Mouse (Mus musculus): ENCODE measurements around the gene Gm14399.
"Not testable (repeated sequence)": the region's sequence is repeated elsewhere in the genome, so short reads cannot be mapped to it uniquely, and the experiment has no call there.

Gm14399 gene

DNA sequence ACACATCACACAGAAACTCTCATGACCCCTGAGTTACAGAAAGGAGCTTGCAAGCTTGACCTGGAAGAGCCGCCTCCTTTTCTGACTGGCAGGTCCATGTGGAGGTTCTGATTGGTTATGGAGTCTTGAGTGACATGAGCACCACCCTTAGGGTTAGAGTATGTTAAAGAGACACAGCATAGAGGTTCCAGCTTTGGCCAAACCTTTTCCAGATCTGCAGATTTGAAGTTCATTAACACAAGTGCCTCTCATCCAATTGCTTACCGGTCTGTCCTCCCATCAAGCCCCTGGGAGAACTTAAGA lies at the start of gene Gm14399:
Gm14399 (minus strand) TSS at position 20 of the 303 bp plus-strand sequence.
- DNase-seq: not testable (repeated sequence)

DNA sequence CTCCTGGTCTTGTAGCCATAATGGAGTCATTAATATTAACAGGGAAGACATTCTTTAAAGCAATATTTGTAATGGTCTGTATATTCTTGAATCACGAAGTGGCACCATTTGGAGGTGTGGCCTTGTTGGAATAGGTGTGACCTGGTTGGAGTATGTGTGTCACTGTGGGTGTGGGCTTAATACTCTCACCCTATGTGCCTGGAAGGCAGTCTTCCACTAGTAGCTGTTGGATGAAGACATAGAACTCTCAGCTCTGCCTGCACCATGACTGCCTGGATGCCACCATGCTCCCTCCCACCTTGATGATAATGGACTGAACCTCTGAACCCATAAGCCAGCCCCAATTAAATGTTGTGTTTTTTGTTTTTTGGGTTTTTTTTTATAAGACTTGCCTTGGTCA lies 37.2 kb upstream of the Gm14399 start:
- not testable (repeated sequence) for DNase-seq

DNA sequence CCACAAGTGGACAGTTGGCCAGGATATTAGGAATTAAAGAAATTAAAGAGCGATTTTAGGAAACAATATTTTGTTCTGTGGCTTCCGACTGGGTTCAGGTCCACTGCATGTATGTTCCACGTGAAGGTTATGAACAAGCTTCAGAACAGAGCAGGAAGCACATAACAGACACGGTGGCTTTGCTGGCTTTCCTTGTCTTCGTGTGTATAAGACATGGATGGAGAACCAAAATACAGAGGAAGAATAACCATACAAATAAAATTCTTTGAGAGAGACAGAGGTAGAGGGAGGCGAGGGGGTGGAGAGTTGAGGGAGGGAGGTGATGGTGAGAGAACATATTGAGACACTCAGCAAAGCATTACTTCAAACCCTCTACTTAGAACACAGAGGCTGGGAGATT lies 34.5 kb upstream of the Gm14399 start:
- no peak for DNase-seq

DNA sequence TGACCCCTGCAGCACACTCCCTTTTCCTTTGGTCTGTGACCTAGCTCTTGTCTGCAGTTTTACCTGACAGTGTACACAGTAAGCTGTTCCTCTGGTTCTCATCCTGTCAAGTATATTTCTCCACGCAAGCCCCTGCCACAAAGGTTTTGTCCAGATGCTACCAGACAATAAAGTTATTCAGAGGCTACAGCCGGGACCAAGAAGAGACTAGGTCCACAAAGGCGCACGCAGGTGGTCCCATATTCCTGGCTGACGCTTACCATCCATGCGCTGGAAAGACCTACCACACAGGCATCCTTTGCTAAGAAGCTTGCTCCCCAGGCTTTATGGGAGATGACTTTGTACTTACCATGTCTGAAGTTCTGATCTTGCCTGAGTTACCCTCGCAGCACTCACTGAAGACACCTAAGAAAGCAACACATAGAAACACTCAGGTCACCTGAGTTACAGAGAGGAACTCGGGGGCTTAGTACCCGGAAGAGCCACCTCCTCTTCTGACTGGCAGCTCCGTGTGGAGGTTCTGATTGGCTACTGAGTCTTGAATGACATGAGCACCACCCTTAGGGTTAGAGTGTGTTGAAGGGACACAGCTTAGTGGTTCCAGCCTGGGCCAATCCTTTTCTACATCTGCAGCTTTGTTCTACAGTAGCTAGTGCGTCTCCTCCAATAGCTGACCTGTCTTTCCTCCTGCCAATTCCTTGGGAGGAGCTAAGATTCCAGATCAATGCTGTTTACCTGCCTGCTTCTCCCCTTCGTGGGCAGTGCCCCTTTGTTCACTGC lies 33.8 kb upstream of the Gm14399 start, which contains the start of gene Gm14443:
Gm14443 (minus strand) TSS at position 471 of the 780 bp plus-strand sequence.
- DNase-seq: not testable (repeated sequence)

DNA sequence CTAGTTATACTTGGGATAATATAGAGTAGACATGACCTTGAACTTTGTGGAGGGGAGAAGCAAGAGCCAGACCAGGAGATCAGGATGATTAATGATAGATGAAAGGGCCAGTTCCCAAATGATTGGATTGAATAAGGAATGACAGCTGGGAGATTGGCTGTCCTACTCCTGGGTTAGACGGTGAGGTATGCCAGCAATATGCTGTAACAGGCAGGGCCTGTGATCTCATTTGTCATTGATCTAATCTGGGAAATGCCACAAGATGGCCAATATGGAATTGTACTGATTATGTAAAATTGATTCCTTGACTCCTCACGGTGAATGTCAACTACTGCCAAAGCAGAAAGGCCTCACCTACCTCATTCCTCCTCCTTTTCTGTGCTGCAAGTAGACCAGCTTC lies 32.2 kb upstream of the Gm14399 start:
- not testable (repeated sequence) for DNase-seq

DNA sequence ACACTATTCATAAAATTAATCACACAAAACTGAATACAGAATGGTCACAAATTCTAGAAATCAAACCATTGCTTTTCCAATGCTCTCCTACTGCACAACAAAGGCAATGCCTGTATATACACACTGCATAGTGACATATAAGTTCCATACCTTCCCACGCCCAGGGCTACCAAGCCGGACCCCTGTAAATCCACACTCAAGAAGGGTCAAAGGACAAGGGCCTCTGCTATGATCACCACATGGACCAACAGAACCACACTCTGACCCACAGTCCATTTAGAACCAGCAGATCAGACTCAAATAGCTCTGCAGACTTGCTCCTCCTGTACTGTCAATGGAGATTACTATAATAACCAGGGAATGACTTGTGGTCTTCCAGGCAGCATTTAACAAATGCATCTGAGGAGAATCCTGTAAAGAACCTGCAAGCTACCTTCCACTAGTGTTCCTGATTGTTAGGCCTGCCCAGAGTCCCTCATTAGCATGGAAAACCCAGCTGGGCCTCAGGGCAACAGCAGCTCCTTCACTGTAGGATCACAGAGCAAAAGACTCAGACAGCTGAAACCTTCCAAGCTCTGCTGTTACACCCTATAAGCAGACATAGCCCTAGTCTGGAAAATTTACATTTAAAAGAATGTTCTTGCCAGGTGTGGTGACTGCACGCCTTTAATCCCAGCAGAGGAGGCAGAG lies 31.2 kb upstream of the Gm14399 start:
- not testable (repeated sequence) for DNase-seq

DNA sequence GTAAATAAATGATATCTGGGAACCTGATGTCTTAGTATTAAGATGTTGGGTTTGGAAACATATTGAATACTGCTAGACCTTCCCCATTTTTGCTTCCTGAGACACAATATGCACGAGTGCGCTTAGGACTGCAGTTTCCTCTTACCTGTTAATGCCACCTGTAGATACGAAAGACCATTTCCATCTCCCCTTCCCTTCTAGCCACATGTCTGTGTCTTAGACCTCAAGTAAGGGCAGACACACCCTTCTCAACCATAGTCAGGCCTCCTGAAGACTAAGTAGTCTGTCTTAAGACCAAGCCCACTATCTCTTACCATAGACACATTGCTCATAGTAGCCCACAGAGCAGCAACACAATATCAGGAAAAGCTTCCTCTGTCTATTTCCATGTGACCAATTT lies 30.3 kb upstream of the Gm14399 start:
- DNase-seq: no peak

DNA sequence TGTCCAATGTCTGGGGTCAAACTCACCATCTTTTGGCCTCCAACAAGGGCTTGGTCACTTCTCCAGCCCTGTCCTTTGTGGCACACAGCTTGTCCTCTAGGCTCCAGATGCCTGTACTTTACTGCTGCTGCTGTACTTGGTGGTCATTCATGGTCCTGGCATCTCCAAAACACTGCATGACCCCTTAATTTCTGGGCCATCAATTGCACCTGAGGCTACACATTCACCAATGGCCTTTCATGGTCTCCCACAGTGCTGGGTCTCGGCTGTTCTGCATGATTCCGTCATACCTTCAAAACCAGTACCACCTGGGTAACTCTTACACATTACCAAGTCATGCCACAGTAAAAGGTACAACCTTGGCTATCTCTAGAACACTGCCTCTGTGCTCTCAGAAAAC lies 25.1 kb upstream of the Gm14399 start:
- not testable (repeated sequence) for DNase-seq

DNA sequence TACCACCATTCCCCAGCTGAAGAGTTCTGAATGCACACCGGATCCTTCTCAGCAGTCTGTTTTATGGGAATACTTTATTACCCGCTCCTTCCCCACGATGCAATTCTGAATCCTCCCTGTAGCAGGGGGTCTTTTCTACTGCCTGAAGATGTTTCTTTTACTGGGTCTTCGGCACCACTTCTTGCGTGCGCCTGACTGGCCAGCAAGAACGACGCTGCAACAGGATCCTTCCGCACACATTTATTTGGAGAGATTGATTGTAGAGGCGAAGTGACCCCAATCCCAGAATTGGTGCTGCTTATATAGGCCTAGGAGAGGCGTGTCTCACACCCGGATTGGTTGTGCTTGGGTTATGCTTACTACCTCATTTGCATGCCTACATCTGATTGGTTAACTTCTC lies 23.3 kb upstream of the Gm14399 start:
- DNase-seq: not testable (repeated sequence)

DNA sequence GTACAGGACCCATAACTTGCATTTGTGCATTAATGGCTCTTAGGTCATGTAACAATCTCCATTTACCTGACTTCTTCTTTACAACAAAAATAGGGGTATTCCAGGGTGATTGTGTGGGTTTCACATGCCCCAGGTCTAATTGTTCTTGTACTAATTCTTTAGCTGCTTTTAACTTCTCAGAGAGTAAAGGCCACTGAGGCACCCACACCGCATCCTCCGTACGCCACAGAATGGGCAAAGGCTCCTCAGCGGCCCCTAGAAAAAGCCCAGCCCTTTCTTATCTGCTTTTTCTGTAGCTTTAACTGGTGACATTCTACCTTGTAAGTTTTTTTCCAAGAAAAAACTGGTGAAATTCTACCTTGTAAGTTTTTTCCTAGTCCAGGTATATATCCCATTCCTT lies 19.6 kb upstream of the Gm14399 start:
- not testable (repeated sequence) for DNase-seq

DNA sequence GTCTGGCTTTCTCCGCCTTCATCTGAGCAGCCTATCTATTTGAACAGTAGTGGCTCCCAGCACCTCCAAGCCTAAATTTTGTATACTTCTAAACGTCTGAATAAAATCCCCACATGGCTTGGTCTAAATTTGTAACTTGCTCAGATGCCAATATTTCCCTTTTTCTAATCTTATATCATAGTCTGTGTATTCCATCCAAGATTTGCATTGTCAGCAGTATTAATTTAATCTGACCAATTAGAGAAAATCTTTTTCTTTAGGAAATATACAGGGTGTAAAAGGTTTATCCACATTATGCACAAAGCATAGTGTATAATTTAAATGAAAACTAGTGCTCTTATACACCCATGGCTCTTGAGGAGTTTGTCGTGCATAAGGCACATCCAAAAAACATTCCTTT lies 16.8 kb upstream of the Gm14399 start:
- no peak for DNase-seq

DNA sequence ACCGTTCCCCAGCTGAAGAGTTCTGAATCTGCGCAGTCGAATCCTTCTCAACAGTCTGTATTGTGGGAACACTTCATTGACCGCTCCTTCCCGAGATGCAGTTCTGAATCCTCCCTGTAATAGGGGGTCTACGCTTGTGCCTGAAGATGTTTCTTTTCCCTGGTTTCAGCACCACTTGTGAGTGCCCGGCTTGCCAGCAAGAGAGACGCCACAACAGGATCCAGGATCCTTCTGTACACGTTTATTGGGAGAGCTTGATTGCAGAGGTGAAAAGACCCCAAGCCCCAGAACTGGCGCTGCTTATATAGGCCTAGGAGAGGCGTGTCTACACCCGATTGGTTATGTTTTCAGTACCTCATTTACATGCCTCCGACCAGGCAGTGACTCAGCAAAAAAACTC lies 14.9 kb upstream of the Gm14399 start:
- no peak for DNase-seq

DNA sequence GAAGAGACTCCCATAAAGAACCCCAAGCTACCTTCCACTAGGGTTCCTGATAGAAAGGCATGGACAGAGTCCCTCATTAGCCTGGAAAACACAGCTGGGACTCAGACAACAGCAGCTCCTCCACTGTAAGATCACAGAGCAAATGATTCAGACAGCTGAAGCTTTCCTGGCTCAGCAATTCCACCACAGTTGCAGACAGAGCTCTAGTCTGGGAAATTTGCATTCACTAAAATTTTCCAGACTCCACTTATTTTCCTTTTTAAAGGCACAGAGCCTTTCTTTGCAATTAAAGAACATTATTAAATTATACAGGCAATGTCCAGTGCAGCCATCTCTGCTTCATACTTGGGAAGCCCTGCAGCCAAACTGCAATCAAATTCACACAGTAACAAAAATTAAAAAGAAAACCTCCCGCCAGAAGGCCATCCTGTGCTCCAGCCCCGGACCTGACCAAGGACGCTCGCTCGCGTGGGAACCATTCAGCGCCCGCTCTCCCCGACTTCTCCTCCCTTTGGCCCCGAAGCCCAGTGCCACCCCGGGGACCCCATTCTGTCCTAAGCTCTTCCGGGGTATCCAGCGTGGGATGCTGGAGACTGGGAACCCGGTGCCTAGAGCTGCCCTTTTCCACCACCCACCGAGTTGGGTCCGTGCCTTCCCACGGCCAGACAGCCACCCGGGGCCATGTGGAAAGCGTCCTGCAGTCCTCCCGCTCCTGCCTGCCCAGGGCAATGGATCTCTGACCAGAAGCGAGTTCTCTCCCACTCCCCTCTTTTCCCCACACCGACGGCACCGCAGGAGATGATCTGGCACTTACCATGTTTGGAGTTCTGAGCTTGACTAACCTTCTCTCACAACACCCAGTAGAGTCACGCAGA lies 457 bp downstream of the Gm14399 start:
- DNase-seq: peak; percentile 55

DNA sequence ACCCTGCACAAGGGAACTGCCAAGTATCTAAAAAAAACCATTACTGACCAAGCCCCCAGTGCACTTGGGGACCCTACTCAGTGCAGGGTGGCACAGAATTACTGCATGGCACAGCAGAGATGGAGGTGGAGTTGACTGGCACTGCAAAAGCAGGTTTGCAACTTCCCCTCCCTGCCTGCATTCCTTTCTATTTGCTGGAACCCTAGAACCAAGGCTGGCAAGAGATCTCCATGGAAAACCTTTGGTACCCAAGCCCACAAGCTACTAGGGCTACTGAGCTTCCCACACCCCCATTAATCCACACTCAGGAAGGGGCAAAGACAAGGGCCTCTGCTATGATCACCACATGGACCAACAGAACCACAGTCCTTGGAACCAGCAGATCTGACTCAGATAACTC lies 1.2 kb downstream of the Gm14399 start:
- not testable (repeated sequence) for DNase-seq

Data from kidney, adult 11 months (tissue).